Mouse (Mus musculus): ENCODE measurements around the gene H2-Aa.

GRCm38 (mm10) chr17:34312185-34312584 is 24.6 kb upstream of the H2-Aa start:
- TF ChIP-seq GATA1 (IDR thresholded peaks at IDR 0.05; ENCODE audit: low read length): no peak
- TF ChIP-seq TAL1 (IDR thresholded peaks at IDR 0.05; ENCODE audit: low read length): no peak

Data from erythroblast, embryonic 14.5 days (primary cell).